Mouse (Mus musculus) stomach, embryonic 15.5 days (tissue): ENCODE data around the gene Srsf2. TPM values are rescaled to one million over a fixed set of nuclear protein-coding genes. Genes with fewer than 3 reads are reported as not detected.

Source experiments
- ATAC-seq: fragments of 200-750 bp; cut with Nextera tagmentation; 2 replicates; pipeline ENCODE4 v1.8.0; 2017; ENCODE audit warnings: low read depth, moderate number of reproducible peaks, moderate TSS enrichment; ENCODE audit not compliant: insufficient read depth, low FRiP score
- H3K27ac ChIP-seq: fragments of 300-500 bp; sonication (generic); 2 replicates; pipeline ENCODE4 v1.5.1; 2015; ENCODE audit warnings: mild to moderate bottlenecking, inconsistent platforms
- H3K27me3 ChIP-seq: fragments of 300-500 bp; sonication (generic); replicated peaks from 2 replicates; pipeline ENCODE4 v1.6.1; 2015; ENCODE audit warnings: inconsistent platforms
- H3K36me3 ChIP-seq: fragments of 300-500 bp; sonication (generic); 2 replicates; pipeline ENCODE4 v1.6.1; 2015; ENCODE audit warnings: inconsistent platforms
- H3K4me1 ChIP-seq: fragments of 300-500 bp; sonication (generic); 2 replicates; pipeline ENCODE4 v1.6.1; 2015; ENCODE audit warnings: inconsistent platforms
- H3K4me2 ChIP-seq: fragments of 300-500 bp; sonication (generic); 2 replicates; pipeline ENCODE4 v1.6.1; 2015; ENCODE audit warnings: mild to moderate bottlenecking, inconsistent platforms
- H3K4me3 ChIP-seq: fragments of 300-500 bp; sonication (generic); replicated peaks from 2 replicates; pipeline ENCODE4 v1.5.1; 2015; ENCODE audit warnings: inconsistent platforms
- H3K9ac ChIP-seq: fragments of 300-500 bp; sonication (generic); 2 replicates; pipeline ENCODE4 v1.6.1; 2015; ENCODE audit warnings: inconsistent platforms
- H3K9me3 ChIP-seq: fragments of 300-500 bp; sonication (generic); 2 replicates; pipeline ENCODE4 v1.6.1; 2016; ENCODE audit warnings: inconsistent platforms
- WGBS: fragments of 180-500 bp; shearing (Covaris S2); methylation state at CpG from one replicate; pipeline ENCODE4 v1.1.7; 2015; 5-methylcytosine and 5-hydroxymethylcytosine counted together
- polyA plus RNA-seq: library from polyadenylated mRNA; unstranded; fragments of >200 nt; fragmentation: Nextera tagmentation; extraction: Ambion mirVana; gene quantifications from 2 replicates; pipeline ENCODE4 v1.2.1, GENCODE M21; 2015

Srsf2 gene
- polyA plus RNA-seq, 1 experiment from 2014 or later: 728 TPM

DNA sequence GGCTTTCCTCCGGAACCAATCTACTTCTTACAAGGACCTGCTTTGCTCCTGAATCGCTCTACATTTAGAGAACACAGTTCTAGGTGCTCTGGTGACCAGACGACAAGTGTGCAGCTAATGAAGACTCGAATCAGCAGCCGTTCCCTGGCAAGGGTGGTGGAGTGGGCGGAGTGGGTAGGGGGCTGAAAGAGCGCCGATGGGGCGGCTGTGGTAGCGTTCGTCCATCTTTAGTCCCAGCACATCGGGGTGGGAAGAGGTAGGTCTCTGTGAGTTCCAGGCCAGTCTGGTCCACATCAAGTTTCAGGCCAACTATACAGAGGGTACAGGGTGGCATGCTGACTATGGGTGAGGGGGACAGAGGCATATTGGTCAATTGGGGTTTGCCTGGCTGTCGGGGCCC, 39.3 kb downstream of the Srsf2 start:
- Histone ChIP-seq H3K27me3 (no peaks in the 10 kb centered on the region), H3K4me3 (no peak overlapping the region), H3K9ac (no peak overlapping the region), H3K27ac (peak overlapping the region; percentile 92), H3K9me3 (no peaks in the 10 kb centered on the region), H3K4me2 (no peak overlapping the region), H3K36me3 (no peaks in the 10 kb centered on the region), H3K4me1 (peaks cover 48% of the 10 kb centered on the region)
- 80% methylated on average over 13 of the region's 13 CpGs for WGBS
- ATAC-seq: no peak

DNA sequence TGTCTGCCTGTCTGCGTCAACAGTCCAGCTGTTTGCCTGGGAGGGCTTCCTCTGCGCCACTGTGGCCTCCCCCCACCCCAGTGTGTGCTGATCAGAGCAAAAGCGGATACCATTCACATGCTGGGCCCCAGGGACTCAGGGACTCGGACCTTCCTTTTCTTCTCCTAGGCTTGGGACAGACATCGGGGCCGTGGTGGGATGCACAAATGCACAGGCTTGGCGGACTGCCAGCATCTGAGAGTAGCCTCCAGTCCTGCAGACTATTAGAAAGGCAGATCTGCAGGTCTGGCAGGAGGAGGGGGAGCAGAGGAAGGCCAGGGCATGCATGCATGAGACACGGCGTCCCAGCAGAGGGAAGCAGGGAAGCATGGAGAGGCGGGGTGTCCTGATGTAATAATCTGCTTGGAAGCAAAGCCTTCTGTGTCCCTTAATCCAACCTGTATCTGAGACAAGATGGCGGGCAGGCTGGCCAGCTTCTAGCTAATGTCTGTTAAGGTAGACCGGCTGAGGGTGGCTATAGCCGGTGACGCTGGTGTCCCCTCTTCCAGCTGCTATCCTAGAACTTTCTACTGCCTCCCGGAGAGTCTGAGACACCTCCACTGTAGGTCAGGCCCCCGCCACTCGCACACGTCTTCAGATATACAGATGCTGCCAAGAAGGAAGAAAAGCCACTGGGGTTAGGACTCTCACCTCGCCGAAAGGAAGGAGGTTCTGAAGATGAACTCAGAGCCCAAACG, 39.9 kb downstream of the Srsf2 start:
- WGBS: 47% methylated on average over 21 of the region's 21 CpGs
- H3K4me3 ChIP-seq: no peak overlapping the region
- peaks cover 45% of the 10 kb centered on the region for H3K4me1 ChIP-seq
- H3K36me3 ChIP-seq: no peaks in the 10 kb centered on the region
- peak; percentile 11; the same call in 1 of the 2 replicates for ATAC-seq
- H3K9ac ChIP-seq: no peak overlapping the region
- H3K9me3 ChIP-seq: no peaks in the 10 kb centered on the region
- H3K4me2 ChIP-seq: no peak overlapping the region
- peak overlapping the region; percentile 92 for H3K27ac ChIP-seq
- no peaks in the 10 kb centered on the region for H3K27me3 ChIP-seq

DNA sequence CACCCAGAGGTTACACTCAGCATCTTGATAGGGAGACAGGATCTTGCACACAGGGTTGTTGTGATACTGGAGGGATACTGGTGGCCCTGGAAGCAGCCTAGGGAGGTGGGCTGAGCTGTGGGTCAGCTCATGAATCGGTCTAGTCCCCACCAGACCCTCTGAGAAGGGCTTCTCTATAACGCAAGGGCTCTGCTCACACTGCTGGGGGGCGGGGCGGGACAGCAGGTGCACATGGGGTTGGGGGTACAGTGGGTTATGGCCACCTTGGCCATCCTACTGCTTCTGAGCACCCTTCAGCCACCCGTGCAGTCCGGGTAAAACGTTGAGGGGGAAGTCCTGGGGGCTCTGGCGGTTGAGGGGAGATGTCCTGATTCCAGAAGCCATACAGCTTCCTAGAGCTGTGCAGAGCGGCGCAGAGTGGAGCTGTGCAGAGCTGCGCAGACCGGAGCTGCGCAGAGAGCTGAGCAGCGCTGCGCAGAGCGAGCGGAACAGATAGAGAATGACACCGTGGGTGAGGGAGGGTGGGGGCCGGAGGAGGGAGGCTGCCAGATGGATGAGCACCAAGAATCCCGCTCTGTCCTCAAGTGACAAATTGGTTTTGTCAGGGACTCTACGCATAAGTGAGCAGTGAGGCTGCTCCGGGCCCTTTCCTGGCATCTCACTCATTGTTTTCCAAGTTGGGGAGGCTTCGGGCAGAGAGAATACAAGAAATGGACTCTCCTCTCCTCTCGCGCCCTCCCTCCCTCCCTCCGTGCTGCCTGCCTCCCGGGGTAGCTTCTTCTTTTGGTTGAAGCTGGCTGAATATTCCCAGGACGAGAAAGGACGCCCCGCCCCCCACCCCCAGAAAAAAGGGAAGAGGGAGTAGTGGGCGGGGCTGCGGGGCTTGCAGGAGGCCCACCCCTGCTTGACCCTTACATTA, 41.7 kb downstream of the Srsf2 start:
- no peaks in the 10 kb centered on the region for H3K27me3 ChIP-seq
- peak overlapping the region; percentile 33 for H3K4me3 ChIP-seq
- no peaks in the 10 kb centered on the region for H3K9me3 ChIP-seq
- no peaks in the 10 kb centered on the region for H3K36me3 ChIP-seq
- H3K4me1 ChIP-seq: peaks cover 48% of the 10 kb centered on the region
- peak; percentile 74 for ATAC-seq
- 12% methylated on average over 32 of the region's 32 CpGs for WGBS
- H3K9ac ChIP-seq: no peak overlapping the region
- H3K4me2 ChIP-seq: peak overlapping the region; percentile 64
- H3K27ac ChIP-seq: peak overlapping the region; percentile 80

DNA sequence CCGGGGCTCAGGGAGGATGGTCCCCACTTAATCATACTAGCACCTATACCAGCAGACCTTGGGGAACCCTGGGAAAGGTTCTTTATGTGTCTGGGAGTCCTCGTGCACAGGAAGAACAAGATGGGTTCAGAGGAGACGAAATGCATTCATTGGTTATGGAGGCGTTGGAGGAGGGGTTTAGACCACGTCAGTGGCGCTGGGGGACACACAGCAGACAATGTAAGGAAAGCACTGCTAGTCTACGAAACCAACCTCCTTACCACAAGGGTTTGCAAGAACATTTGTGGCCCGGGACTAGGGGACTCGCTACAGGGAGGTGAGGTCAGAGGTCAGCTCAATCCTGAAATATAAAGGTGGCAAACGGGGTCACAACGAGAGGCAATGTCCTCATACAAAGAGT, 42.4 kb downstream of the Srsf2 start:
- 78% methylated on average over 11 of the region's 11 CpGs for WGBS
- H3K27me3 ChIP-seq: no peaks in the 10 kb centered on the region
- H3K4me2 ChIP-seq: no peak overlapping the region
- no peak overlapping the region for H3K4me3 ChIP-seq
- H3K27ac ChIP-seq: no peak overlapping the region
- ATAC-seq: no peak
- no peak overlapping the region for H3K9ac ChIP-seq
- no peaks in the 10 kb centered on the region for H3K36me3 ChIP-seq
- H3K4me1 ChIP-seq: peaks cover 47% of the 10 kb centered on the region
- no peaks in the 10 kb centered on the region for H3K9me3 ChIP-seq

DNA sequence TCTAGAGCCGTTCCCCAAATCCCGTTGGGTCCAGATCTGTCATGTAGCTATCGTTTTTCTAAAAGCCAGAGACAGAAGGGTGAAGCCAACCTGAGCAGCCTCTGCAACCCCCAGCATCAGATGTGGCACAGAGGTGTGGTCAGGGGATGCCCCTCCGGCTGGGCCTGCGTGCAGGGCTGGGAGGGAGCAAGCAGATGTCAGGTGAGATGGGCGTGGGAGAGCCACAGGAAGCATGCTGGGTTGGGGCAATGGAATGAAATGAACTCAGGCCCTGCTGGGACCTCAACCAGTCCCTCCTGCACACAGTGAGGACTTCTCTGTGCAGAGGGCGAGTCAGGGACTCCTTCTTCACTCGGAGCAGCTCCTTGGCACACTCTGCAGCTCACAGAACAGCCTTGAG, 43.4 kb downstream of the Srsf2 start:
- 79% methylated on average over 8 of the region's 8 CpGs for WGBS
- H3K4me3 ChIP-seq: no peak overlapping the region
- no peak overlapping the region for H3K9ac ChIP-seq
- no peaks in the 10 kb centered on the region for H3K27me3 ChIP-seq
- peaks cover 39% of the 10 kb centered on the region for H3K4me1 ChIP-seq
- H3K9me3 ChIP-seq: no peaks in the 10 kb centered on the region
- no peak overlapping the region for H3K4me2 ChIP-seq
- H3K36me3 ChIP-seq: no peaks in the 10 kb centered on the region
- no peak overlapping the region for H3K27ac ChIP-seq
- no peak for ATAC-seq

DNA sequence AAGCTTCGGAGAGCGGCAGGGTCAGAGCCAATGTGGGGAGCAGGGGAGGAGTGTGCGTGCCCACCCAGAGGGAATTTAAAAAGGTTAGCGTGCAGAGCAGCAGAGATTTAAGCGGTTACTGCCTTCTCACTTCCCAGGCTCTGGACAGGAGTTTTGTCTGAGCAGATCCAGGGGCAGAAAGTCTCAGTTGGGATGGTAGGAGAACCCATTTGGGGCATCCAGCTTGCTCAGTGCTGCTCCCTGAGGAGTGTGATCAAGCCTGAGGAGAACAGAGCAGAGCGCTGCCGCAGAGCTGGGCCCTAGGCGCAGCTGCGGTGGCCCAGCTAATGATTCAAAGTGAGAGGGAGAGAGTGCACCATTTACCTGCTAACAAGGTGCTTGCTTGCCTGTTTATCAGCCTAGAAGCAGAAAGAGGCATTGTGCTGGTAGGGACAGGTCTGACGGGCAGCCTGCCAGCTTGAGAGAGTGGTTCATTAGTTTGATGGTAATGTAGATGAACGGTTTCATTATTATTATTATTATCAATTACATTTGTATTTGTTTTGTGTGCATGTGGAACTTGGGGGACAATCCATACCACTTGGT, 44.0 kb downstream of the Srsf2 start:
- Histone ChIP-seq H3K27me3 (no peaks in the 10 kb centered on the region), H3K4me2 (no peak overlapping the region), H3K9ac (no peak overlapping the region), H3K36me3 (no peaks in the 10 kb centered on the region), H3K9me3 (no peaks in the 10 kb centered on the region), H3K4me1 (peaks cover 33% of the 10 kb centered on the region), H3K27ac (no peak overlapping the region), H3K4me3 (no peak overlapping the region)
- ATAC-seq: no peak
- 82% methylated on average over 11 of the region's 11 CpGs for WGBS

DNA sequence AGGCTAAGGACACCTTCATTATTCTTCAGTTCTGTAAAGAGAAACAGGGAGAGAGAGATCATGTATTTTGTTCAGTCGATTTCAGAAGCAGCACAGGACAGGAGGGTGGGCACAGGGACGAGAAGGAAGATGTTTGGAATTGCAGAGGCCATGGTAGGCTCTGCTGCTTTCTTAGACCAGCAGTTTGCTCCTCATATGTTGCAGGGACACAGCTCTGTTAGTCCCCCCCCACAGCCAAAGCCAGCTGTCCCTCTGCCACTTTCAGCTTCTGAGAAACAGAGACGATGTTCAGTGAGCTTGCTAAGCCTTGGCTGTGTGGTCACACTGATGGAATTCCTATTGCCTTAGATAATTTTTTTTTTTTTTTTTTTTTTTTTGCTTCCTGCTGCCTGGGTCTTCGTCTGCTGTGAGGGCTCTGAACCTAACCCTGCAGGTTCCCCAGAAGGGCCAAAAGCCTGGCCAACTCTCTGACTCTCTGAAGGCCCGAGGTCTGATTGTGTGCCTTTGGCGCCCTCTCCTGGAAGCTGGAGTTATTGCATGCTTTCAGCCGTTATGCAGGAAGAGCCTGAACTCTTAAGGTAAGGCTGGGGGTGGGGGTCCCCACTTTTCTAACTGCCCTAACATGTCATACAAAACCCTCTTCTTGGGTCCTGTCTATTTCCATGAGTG, 44.8 kb downstream of the Srsf2 start:
- 24% methylated on average over 7 of the region's 7 CpGs for WGBS

DNA sequence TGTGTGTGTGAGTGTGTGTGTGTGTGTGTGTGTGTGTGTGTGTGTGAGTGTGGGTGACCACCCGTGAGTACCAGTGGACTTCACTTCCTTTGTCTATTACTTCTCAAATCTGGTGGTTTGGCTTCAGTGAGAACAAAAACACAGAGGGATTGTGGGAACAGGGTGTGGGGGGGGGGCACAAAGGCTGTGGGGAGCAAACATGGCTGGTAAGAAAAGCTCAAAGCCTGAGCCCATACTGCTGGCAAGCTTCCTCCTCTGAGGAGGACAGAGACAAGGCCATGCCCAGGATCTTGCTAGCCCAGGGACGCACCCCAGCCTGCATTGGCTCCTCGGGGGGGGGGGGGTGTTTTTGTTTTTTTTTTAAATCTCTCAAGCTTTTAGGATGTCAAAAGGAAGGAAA, 45.4 kb downstream of the Srsf2 start:
- H3K27ac ChIP-seq: no peak overlapping the region; the same call in 1 of the 2 replicates
- H3K9me3 ChIP-seq: no peaks in the 10 kb centered on the region
- H3K27me3 ChIP-seq: no peaks in the 10 kb centered on the region
- no peak for ATAC-seq
- no peak overlapping the region for H3K4me2 ChIP-seq
- WGBS: 88% methylated on average over 2 of the region's 3 CpGs
- H3K4me1 ChIP-seq: peaks cover 19% of the 10 kb centered on the region
- no peak overlapping the region for H3K9ac ChIP-seq
- H3K36me3 ChIP-seq: no peaks in the 10 kb centered on the region
- no peak overlapping the region for H3K4me3 ChIP-seq

More for the DNA sequence above, 44.8 kb downstream of the Srsf2 start:
- no peaks in the 10 kb centered on the region for H3K9me3 ChIP-seq
- no peaks in the 10 kb centered on the region for H3K27me3 ChIP-seq
- H3K4me2 ChIP-seq: no peak overlapping the region
- H3K4me1 ChIP-seq: peaks cover 24% of the 10 kb centered on the region
- no peak overlapping the region for H3K4me3 ChIP-seq
- no peak overlapping the region; the same call in 1 of the 2 replicates for H3K27ac ChIP-seq
- ATAC-seq: no peak
- no peaks in the 10 kb centered on the region for H3K36me3 ChIP-seq
- no peak overlapping the region for H3K9ac ChIP-seq

DNA sequence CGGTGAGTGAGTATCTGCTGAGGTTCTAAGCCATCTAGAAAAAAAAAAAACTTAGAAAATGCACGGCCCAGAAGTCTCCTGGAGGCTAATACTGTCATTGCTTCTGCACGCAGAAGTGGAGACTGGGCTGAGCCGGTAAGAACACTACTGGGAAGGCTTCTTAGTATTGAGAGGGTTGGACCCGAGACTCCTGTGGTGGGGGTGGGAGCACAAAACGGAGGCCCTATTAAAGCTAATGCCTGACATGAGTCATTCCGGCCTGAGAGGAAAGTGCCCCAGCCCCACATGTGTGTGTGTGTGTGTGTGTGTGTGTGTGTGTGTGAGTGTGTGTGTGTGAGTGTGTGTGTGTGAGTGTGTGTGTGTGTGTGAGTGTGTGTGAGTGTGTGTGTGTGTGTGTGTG, 45.8 kb downstream of the Srsf2 start:
- H3K4me1 ChIP-seq: peaks cover 16% of the 10 kb centered on the region
- no peak overlapping the region for H3K9ac ChIP-seq
- WGBS: 58% methylated on average over 7 of the region's 7 CpGs
- no peaks in the 10 kb centered on the region for H3K9me3 ChIP-seq
- no peak for ATAC-seq
- no peak overlapping the region for H3K4me3 ChIP-seq
- no peaks in the 10 kb centered on the region for H3K27me3 ChIP-seq
- no peak overlapping the region for H3K27ac ChIP-seq
- no peaks in the 10 kb centered on the region for H3K36me3 ChIP-seq
- H3K4me2 ChIP-seq: no peak overlapping the region

DNA sequence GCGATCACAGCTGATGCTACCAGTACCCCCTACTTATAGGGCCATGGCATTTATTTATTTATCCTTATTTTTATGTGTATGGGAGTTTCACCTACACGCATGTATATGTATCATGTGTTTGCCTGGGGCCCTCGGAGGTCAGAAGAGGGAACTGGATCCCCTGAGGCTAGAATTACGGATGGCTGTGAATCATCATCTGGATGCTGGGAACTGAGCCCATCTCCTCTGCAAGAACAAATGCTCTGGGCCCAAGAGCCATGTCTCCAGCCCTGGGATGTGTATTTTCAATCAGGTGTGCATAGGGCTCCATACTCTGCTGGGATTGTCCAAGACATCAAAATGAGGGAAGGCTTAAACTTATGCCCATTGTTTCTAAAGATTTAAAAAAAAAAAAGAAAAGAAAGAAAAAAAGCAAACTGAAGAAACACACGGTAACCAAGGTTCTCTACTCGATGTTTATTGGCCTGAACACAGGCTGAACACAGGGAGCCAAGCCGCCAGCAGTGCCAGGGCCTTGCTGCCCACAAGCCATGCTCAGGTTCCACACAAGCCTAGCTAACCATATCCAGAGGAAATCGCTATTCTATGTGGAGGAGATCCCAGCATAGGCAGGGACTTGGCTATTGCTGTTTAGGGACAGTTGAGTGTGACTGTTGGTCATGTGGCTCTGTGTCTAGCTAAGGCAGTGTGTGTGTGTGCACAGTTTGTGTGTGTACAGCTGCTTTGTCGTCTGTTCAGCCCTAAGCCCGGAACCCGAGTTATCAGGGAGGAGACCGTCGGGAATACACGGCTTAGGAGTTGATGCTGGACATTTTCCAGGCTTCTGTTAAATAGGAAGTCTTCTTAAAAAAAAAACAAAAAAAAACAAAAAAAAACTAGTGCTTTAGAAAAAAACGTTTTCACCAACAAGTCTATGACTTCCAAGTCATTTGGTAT, 46.5 kb downstream of the Srsf2 start:
- 0 out of 2 replicates have a peak overlapping the region, but pooled peaks have one; percentile 5 for H3K27ac ChIP-seq
- H3K4me2 ChIP-seq: no peak overlapping the region
- H3K9me3 ChIP-seq: no peaks in the 10 kb centered on the region
- H3K4me1 ChIP-seq: peaks cover 11% of the 10 kb centered on the region
- H3K4me3 ChIP-seq: no peak overlapping the region
- H3K27me3 ChIP-seq: no peaks in the 10 kb centered on the region
- ATAC-seq: no peak
- H3K9ac ChIP-seq: no peak overlapping the region
- no peaks in the 10 kb centered on the region for H3K36me3 ChIP-seq
- WGBS: 68% methylated on average over 15 of the region's 15 CpGs

DNA sequence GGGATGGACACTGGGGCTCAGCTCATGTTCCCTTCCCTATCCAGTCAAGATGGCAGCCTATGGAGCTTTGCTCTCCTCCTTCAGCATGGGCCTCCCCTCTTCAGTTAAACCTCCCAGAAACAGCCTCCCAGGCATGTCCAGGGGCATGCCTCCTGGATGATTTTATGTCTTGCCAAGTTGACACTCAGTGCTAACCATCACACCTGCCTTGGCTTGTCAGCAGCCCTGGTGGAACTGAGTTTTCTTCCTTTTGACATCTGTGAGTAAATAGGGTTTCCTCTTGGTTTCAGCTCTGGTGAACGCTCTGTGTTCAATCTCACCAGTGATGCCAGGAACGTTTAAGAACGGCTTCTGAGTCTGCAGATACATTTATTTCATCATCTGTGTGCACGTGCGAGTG, 50.2 kb downstream of the Srsf2 start:
- Histone ChIP-seq H3K9ac (no peak overlapping the region), H3K4me2 (no peak overlapping the region), H3K36me3 (no peaks in the 10 kb centered on the region), H3K4me3 (no peak overlapping the region), H3K4me1 (peaks cover 3% of the 10 kb centered on the region; the same call in 1 of the 2 replicates), H3K27me3 (no peaks in the 10 kb centered on the region), H3K27ac (no peak overlapping the region), H3K9me3 (no peaks in the 10 kb centered on the region)
- ATAC-seq: no peak
- 79% methylated on average over 5 of the region's 5 CpGs for WGBS
